Mouse (Mus musculus): Measurements from ENCODE around the gene Jmjd8. TPM values are rescaled to one million over a fixed set of nuclear protein-coding genes. Genes with fewer than 3 reads are reported as not detected.

Jmjd8 gene
- total and polyA plus RNA-seq, 3 experiments: 32.7 to 47.2 (median 36.9) TPM

GRCm38 (mm10) chr17:25809606-25810340 lies 18.9 kb upstream of the Jmjd8 start:
- 16% methylated on average over 24 of the region's 25 CpGs for WGBS
- no peak for DNase-seq
- Histone ChIP-seq H3K27me3 (ENCODE audit: control insufficient read depth, insufficient read depth, low read length) (no peaks in the 10 kb centered on the region), H3K4me3 (peak overlapping the region; percentile 46), H3K79me2 (replicated peaks; ENCODE audit: control insufficient read depth, insufficient read depth, low read length) (no peaks in the 10 kb centered on the region), H3K4me1 (ENCODE audit: control insufficient read depth, insufficient read depth, low read length) (no peaks in the 10 kb centered on the region; the same call in 1 of the 2 replicates), H3K9ac (ENCODE audit: low read depth, low read length) (peak overlapping the region; percentile 28), H3K36me3 (ENCODE audit: control insufficient read depth, insufficient read depth, low read length) (no peaks in the 10 kb centered on the region), H3K27ac (no peak overlapping the region)
- intact Hi-C loops (cut with DNase I): no loop called here
- no peak for TF ChIP-seq EP300 (IDR thresholded peaks at IDR 0.05; ENCODE audit: insufficient read depth, low read depth, low read length)
- no peak for TF ChIP-seq CTCF (IDR thresholded peaks at IDR 0.05)
- TF ChIP-seq POLR2A (IDR thresholded peaks at IDR 0.05; ENCODE audit: insufficient read depth, low read depth, low read length): no peak

GRCm38 (mm10) chr17:25810890-25811289 lies 17.8 kb upstream of the Jmjd8 start:
- DNase-seq: no peak
- Histone ChIP-seq H3K27ac (no peak overlapping the region), H3K79me2 (replicated peaks; ENCODE audit: control insufficient read depth, insufficient read depth, low read length) (no peaks in the 10 kb centered on the region), H3K36me3 (ENCODE audit: control insufficient read depth, insufficient read depth, low read length) (no peaks in the 10 kb centered on the region), H3K27me3 (ENCODE audit: control insufficient read depth, insufficient read depth, low read length) (no peaks in the 10 kb centered on the region), H3K4me3 (no peak overlapping the region), H3K4me1 (ENCODE audit: control insufficient read depth, insufficient read depth, low read length) (no peaks in the 10 kb centered on the region; the same call in 1 of the 2 replicates), H3K9ac (ENCODE audit: low read depth, low read length) (no peak overlapping the region)
- intact Hi-C loops (cut with DNase I): no loop called here
- 70% methylated on average over 4 of the region's 4 CpGs for WGBS
- no peak for TF ChIP-seq POLR2A (IDR thresholded peaks at IDR 0.05; ENCODE audit: insufficient read depth, low read depth, low read length)
- no peak for TF ChIP-seq EP300 (IDR thresholded peaks at IDR 0.05; ENCODE audit: insufficient read depth, low read depth, low read length)
- TF ChIP-seq CTCF (IDR thresholded peaks at IDR 0.05): no peak

GRCm38 (mm10) chr17:25813471-25813870 lies 15.2 kb upstream of the Jmjd8 start:
- H3K27me3 ChIP-seq (ENCODE audit: control insufficient read depth, insufficient read depth, low read length): no peaks in the 10 kb centered on the region
- intact Hi-C loops (cut with DNase I): no loop called here
- no peaks in the 10 kb centered on the region for H3K79me2 ChIP-seq (replicated peaks; ENCODE audit: control insufficient read depth, insufficient read depth, low read length)
- TF ChIP-seq CTCF (IDR thresholded peaks at IDR 0.05) (peak; percentile 64), EP300 (IDR thresholded peaks at IDR 0.05; ENCODE audit: insufficient read depth, low read depth, low read length) (0 out of 2 replicates have a peak, but pooled peaks have one; percentile 28), POLR2A (IDR thresholded peaks at IDR 0.05; ENCODE audit: insufficient read depth, low read depth, low read length) (no peak)
- H3K4me1 ChIP-seq (ENCODE audit: control insufficient read depth, insufficient read depth, low read length): no peaks in the 10 kb centered on the region; the same call in 1 of the 2 replicates
- no peak overlapping the region for H3K4me3 ChIP-seq
- no peak overlapping the region for H3K9ac ChIP-seq (ENCODE audit: low read depth, low read length)
- H3K27ac ChIP-seq: no peak overlapping the region
- WGBS: 1% methylated on average over 20 of the region's 20 CpGs
- no peaks in the 10 kb centered on the region for H3K36me3 ChIP-seq (ENCODE audit: control insufficient read depth, insufficient read depth, low read length)
- peak; percentile 71 to 82 for DNase-seq

GRCm38 (mm10) chr17:25817662-25818061 lies 11.0 kb upstream of the Jmjd8 start:
- intact Hi-C loops (cut with DNase I): no loop called here
- Histone ChIP-seq H3K4me1 (ENCODE audit: control insufficient read depth, insufficient read depth, low read length) (no peaks in the 10 kb centered on the region), H3K36me3 (ENCODE audit: control insufficient read depth, insufficient read depth, low read length) (no peaks in the 10 kb centered on the region), H3K9ac (ENCODE audit: low read depth, low read length) (no peak overlapping the region), H3K27me3 (ENCODE audit: control insufficient read depth, insufficient read depth, low read length) (peaks cover 10% of the 10 kb centered on the region), H3K27ac (no peak overlapping the region), H3K4me3 (no peak overlapping the region), H3K79me2 (replicated peaks; ENCODE audit: control insufficient read depth, insufficient read depth, low read length) (no peaks in the 10 kb centered on the region)
- 75% methylated on average over 11 of the region's 11 CpGs for WGBS
- no peak for DNase-seq
- no peak for TF ChIP-seq POLR2A (IDR thresholded peaks at IDR 0.05; ENCODE audit: insufficient read depth, low read depth, low read length)
- TF ChIP-seq EP300 (IDR thresholded peaks at IDR 0.05; ENCODE audit: insufficient read depth, low read depth, low read length): no peak
- no peak for TF ChIP-seq CTCF (IDR thresholded peaks at IDR 0.05)

GRCm38 (mm10) chr17:25818851-25819780 lies 9.6 kb upstream of the Jmjd8 start:
- no peaks in the 10 kb centered on the region for H3K79me2 ChIP-seq (replicated peaks; ENCODE audit: control insufficient read depth, insufficient read depth, low read length)
- no peaks in the 10 kb centered on the region for H3K36me3 ChIP-seq (ENCODE audit: control insufficient read depth, insufficient read depth, low read length)
- peaks cover 10% of the 10 kb centered on the region for H3K27me3 ChIP-seq (ENCODE audit: control insufficient read depth, insufficient read depth, low read length)
- peaks cover 3% of the 10 kb centered on the region for H3K4me1 ChIP-seq (ENCODE audit: control insufficient read depth, insufficient read depth, low read length)
- peak in 1 of 2 experiments; percentile 30 for DNase-seq
- H3K9ac ChIP-seq (ENCODE audit: low read depth, low read length): no peak overlapping the region
- no peak overlapping the region for H3K27ac ChIP-seq
- 5% methylated on average over 46 of the region's 46 CpGs for WGBS
- TF ChIP-seq POLR2A (IDR thresholded peaks at IDR 0.05; ENCODE audit: insufficient read depth, low read depth, low read length): no peak
- TF ChIP-seq EP300 (IDR thresholded peaks at IDR 0.05; ENCODE audit: insufficient read depth, low read depth, low read length): no peak
- no peak for TF ChIP-seq CTCF (IDR thresholded peaks at IDR 0.05)
- intact Hi-C loops (cut with DNase I): no loop called here
- H3K4me3 ChIP-seq: no peak overlapping the region

All from heart, adult 2 months (tissue).